Mouse (Mus musculus): ENCODE data around the gene Uts2b. TPM values are rescaled to one million over a fixed set of nuclear protein-coding genes. Genes with fewer than 3 reads are reported as not detected.
A peak's percentile ranks its signal among the peaks of the same experiment; 100 is the strongest.

Gene Uts2b
- total and polyA plus RNA-seq, 3 experiments: not detected

- peak; percentile 32 for DNase-seq (ENCODE audit: low read depth, low spot score)
Measured at GRCm38 (mm10) chr16:27399026-27399718, 29.1 kb upstream of the Uts2b start.

GRCm38 (mm10) chr16:27396951-27397350 lies 26.9 kb upstream of the Uts2b start:
- DNase-seq (ENCODE audit: low read depth, low spot score): no peak
- peaks cover 19% of the 10 kb centered on the region for H3K79me2 ChIP-seq (ENCODE audit: control insufficient read depth, insufficient read depth, low read length, poor library complexity)
- TF ChIP-seq GATA1 (IDR thresholded peaks at IDR 0.05; ENCODE audit: low read depth, low read length) (no peak), TBP (IDR thresholded peaks at IDR 0.05; ENCODE audit: low read depth, low read length) (no peak), KAT2A (conservative IDR thresholded peaks at IDR 0.05; ENCODE audit: low read depth, low read length) (no peak), POLR2AphosphoS2 (IDR thresholded peaks at IDR 0.05; ENCODE audit: low read length) (no peak), ZMIZ1 (IDR thresholded peaks at IDR 0.05; ENCODE audit: low read depth, low read length) (no peak), UBTF (IDR thresholded peaks at IDR 0.05; ENCODE audit: borderline replicate concordance, insufficient read depth, low read depth, low read length) (no peak), MAFK (IDR thresholded peaks at IDR 0.05; ENCODE audit: borderline replicate concordance, low read depth, low read length) (no peak), CHD2 (IDR thresholded peaks at IDR 0.05; ENCODE audit: low read length) (no peak), MAX (IDR thresholded peaks at IDR 0.05; ENCODE audit: low read length) (no peak), ETS1 (IDR thresholded peaks at IDR 0.05; ENCODE audit: low read depth, low read length) (no peak), MXI1 (IDR thresholded peaks at IDR 0.05; ENCODE audit: low read depth, low read length) (no peak), SMC3 (IDR thresholded peaks at IDR 0.05; ENCODE audit: low read depth, low read length) (no peak), POLR2AphosphoS5 (IDR thresholded peaks at IDR 0.05; ENCODE audit: borderline replicate concordance, low read depth, low read length) (no peak), MYB (IDR thresholded peaks at IDR 0.05; ENCODE audit: low read depth, low read length) (no peak), JUND (IDR thresholded peaks at IDR 0.05; ENCODE audit: low read depth, low read length) (no peak), HCFC1 (IDR thresholded peaks at IDR 0.05; ENCODE audit: low read depth, low read length) (no peak), CHD1 (IDR thresholded peaks at IDR 0.05; ENCODE audit: low read depth, low read length) (no peak), MYC (IDR thresholded peaks at IDR 0.05; ENCODE audit: low read depth, low read length) (no peak)
- H3K36me3 ChIP-seq (ENCODE audit: control insufficient read depth in 1 of 2, insufficient read depth in 2 of 2, low read length in 2 of 2): peaks cover 0 to 39% of the 10 kb centered on the region in 2 experiments; a peak in 3 of 4 replicates
- H3K4me3 ChIP-seq (ENCODE audit: control insufficient read depth in 1 of 2, insufficient read depth in 1 of 2, low read depth in 2 of 2, low read length in 2 of 2): no peak overlapping the region
- no peak overlapping the region for H3K9ac ChIP-seq (ENCODE audit: control insufficient read depth, low read depth, low read length, poor library complexity, severe bottlenecking)
- no peak overlapping the region for H3K27ac ChIP-seq (ENCODE audit: control insufficient read depth, low read depth, low read length)
- H3K27me3 ChIP-seq (ENCODE audit: control insufficient read depth in 1 of 2, insufficient read depth in 2 of 2, low read length in 2 of 2): no peaks in the 10 kb centered on the region
- H3K4me1 ChIP-seq (ENCODE audit: control insufficient read depth in 1 of 2, insufficient read depth in 2 of 2, low read length in 2 of 2): peaks cover 13 to 17% of the 10 kb centered on the region in 2 experiments; a peak in 3 of 4 replicates
- no peaks in the 10 kb centered on the region for H3K9me3 ChIP-seq (replicated peaks; ENCODE audit: insufficient read depth, low read length)

More at GRCm38 (mm10) chr16:27399026-27399718, 29.1 kb upstream of the Uts2b start:
- no peak overlapping the region for H3K4me3 ChIP-seq (ENCODE audit: control insufficient read depth in 1 of 2, insufficient read depth in 1 of 2, low read depth in 2 of 2, low read length in 2 of 2)
- TF ChIP-seq SIN3A (IDR thresholded peaks at IDR 0.05; ENCODE audit: low read length) (no peak), RCOR1 (IDR thresholded peaks at IDR 0.05; ENCODE audit: low read depth, low read length) (peak; percentile 23; the same call in 1 of the 2 replicates), GATA1 (IDR thresholded peaks at IDR 0.05; ENCODE audit: low read depth, low read length) (peak; percentile 44; the same call in 1 of the 2 replicates), MAX (IDR thresholded peaks at IDR 0.05; ENCODE audit: low read length) (no peak), EP300 (IDR thresholded peaks at IDR 0.05; ENCODE audit: low read depth in 1 of 2, low read length in 2 of 2) (peak in 1 of 2 experiments; percentile 23; a peak in 1 of 4 replicates)
- H3K27ac ChIP-seq (ENCODE audit: control insufficient read depth, low read depth, low read length): no peak overlapping the region
- peaks cover 0 to 40% of the 10 kb centered on the region in 2 experiments; a peak in 2 of 4 replicates for H3K36me3 ChIP-seq (ENCODE audit: control insufficient read depth in 1 of 2, insufficient read depth in 2 of 2, low read length in 2 of 2)
- peaks cover 19% of the 10 kb centered on the region for H3K79me2 ChIP-seq (ENCODE audit: control insufficient read depth, insufficient read depth, low read length, poor library complexity)
- H3K9ac ChIP-seq (ENCODE audit: control insufficient read depth, low read depth, low read length, poor library complexity, severe bottlenecking): no peak overlapping the region
- H3K27me3 ChIP-seq (ENCODE audit: control insufficient read depth in 1 of 2, insufficient read depth in 2 of 2, low read length in 2 of 2): no peaks in the 10 kb centered on the region
- no peaks in the 10 kb centered on the region for H3K9me3 ChIP-seq (replicated peaks; ENCODE audit: insufficient read depth, low read length)
- peaks cover 13 to 17% of the 10 kb centered on the region in 2 experiments; a peak in 3 of 4 replicates for H3K4me1 ChIP-seq (ENCODE audit: control insufficient read depth in 1 of 2, insufficient read depth in 2 of 2, low read length in 2 of 2)

All from MEL (cell line).